Mouse (Mus musculus): ENCODE data around the gene Nomo1. TPM values are rescaled to one million over a fixed set of nuclear protein-coding genes. Genes with fewer than 3 reads are reported as not detected.

Nomo1 gene
- polyA plus RNA-seq, 1 experiment from 2014 or later: 14.9 TPM

- ATAC-seq (ENCODE audit: low FRiP score) (peak; percentile 38), DNase-seq (ENCODE audit: low spot score) (no peak)
- Histone ChIP-seq H3K27me3 (ENCODE audit: control insufficient read depth, insufficient read depth, low read length) (no peaks in the 10 kb centered on the region; the same call in 1 of the 2 replicates), H3K4me1 (replicated peaks; ENCODE audit: control insufficient read depth, insufficient read depth, low read length) (no peaks in the 10 kb centered on the region), H3K4me3 (ENCODE audit: low read depth, low read length) (no peak overlapping the region), H3K9me3 (ENCODE audit: control insufficient read depth, low read length) (no peaks in the 10 kb centered on the region), H3K36me3 (ENCODE audit: control insufficient read depth, insufficient read depth, low read length) (no peaks in the 10 kb centered on the region), H3K4me2 (replicated peaks; ENCODE audit: low read depth, low read length) (no peak overlapping the region; the same call in 1 of the 2 replicates), H3K9ac (ENCODE audit: low read depth, low read length) (no peak overlapping the region), H3K27ac (ENCODE audit: low read depth, low read length) (no peak overlapping the region)
- 84% methylated on average over 13 of the region's 13 CpGs for WGBS
These were observed 66.2 kb downstream of the Nomo1 start for GRCm38 (mm10) chr7:46099682-46100081.

GRCm38 (mm10) chr7:46100563-46100962 is 67.1 kb downstream of the Nomo1 start, which contains the start of gene Kcnj11:
TSS of gene Kcnj11 (minus strand) at chr7:46100764.
- DNase-seq (ENCODE audit: low spot score) (peak; percentile 97), ATAC-seq (ENCODE audit: low FRiP score) (peak; percentile 84)
- 1% methylated on average over 17 of the region's 34 CpGs for WGBS
- Histone ChIP-seq H3K27me3 (ENCODE audit: control insufficient read depth, insufficient read depth, low read length) (no peaks in the 10 kb centered on the region; the same call in 1 of the 2 replicates), H3K4me2 (replicated peaks; ENCODE audit: low read depth, low read length) (peak within 1 kb of the TSS; percentile 89), H3K36me3 (ENCODE audit: control insufficient read depth, insufficient read depth, low read length) (no peaks in the 10 kb centered on the region), H3K27ac (ENCODE audit: low read depth, low read length) (no peak within 1 kb of the TSS), H3K9ac (ENCODE audit: low read depth, low read length) (peak within 1 kb of the TSS; percentile 71), H3K9me3 (ENCODE audit: control insufficient read depth, low read length) (no peaks in the 10 kb centered on the region), H3K4me3 (ENCODE audit: low read depth, low read length) (peak within 1 kb of the TSS; percentile 53), H3K4me1 (replicated peaks; ENCODE audit: control insufficient read depth, insufficient read depth, low read length) (no peaks in the 10 kb centered on the region)

DNA sequence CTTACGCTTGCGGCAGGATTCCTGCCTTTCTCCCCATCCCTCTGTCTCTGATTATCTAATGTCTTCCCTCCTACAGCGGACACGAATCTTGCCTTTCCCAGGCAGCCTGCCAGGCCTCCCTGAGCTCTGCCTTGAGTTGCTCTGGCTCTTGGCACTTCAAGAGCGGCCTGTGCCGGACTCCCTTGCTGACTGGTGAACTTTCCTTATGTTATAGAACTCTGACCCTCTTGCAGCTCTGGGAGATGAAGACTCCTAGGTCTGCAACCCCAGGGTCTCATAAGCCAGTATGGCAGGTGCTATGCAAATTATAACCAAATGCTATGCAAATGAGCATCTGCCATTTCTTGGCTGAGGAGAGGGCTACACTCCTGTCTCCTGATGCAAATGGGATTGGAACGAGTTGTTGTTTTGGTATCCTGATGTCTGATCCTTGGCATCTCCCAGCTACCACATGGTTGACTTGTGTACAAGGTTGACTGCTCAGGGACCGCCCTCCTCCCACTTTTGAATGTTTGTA is 69.6 kb downstream of the Nomo1 start:
- Histone ChIP-seq H3K27me3 (ENCODE audit: control insufficient read depth, insufficient read depth, low read length) (no peaks in the 10 kb centered on the region; the same call in 1 of the 2 replicates), H3K9me3 (ENCODE audit: control insufficient read depth, low read length) (no peaks in the 10 kb centered on the region), H3K27ac (ENCODE audit: low read depth, low read length) (no peak overlapping the region), H3K9ac (ENCODE audit: low read depth, low read length) (no peak overlapping the region), H3K4me3 (ENCODE audit: low read depth, low read length) (no peak overlapping the region), H3K4me1 (replicated peaks; ENCODE audit: control insufficient read depth, insufficient read depth, low read length) (no peaks in the 10 kb centered on the region), H3K4me2 (replicated peaks; ENCODE audit: low read depth, low read length) (no peak overlapping the region), H3K36me3 (ENCODE audit: control insufficient read depth, insufficient read depth, low read length) (no peaks in the 10 kb centered on the region)
- WGBS: 82% methylated on average over 8 of the region's 8 CpGs
- DNase-seq (ENCODE audit: low spot score) (no peak), ATAC-seq (ENCODE audit: low FRiP score) (no peak)

DNA sequence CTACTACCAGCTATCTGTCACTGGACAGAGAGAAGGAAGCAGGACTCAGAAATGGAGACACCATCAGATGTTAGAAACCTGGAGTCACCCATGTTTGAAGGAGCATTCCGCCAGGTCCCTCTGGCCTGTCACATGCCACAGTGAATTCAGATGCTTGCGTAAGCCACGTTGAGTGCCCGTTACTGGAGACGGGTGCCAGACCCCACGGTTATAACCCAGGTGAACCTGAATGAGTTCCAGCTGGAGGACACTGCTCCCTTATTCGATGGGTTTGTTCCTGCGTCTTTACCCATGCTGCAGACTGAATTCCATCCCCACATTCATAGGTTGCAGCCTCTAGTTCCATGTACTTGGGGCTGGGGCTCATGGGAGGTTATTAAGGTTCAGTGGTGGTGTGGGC is 70.3 kb downstream of the Nomo1 start:
- 92% methylated on average over 8 of the region's 8 CpGs for WGBS
- Histone ChIP-seq H3K27ac (ENCODE audit: low read depth, low read length) (no peak overlapping the region), H3K4me2 (replicated peaks; ENCODE audit: low read depth, low read length) (no peak overlapping the region), H3K36me3 (ENCODE audit: control insufficient read depth, insufficient read depth, low read length) (no peaks in the 10 kb centered on the region), H3K4me1 (replicated peaks; ENCODE audit: control insufficient read depth, insufficient read depth, low read length) (no peaks in the 10 kb centered on the region), H3K4me3 (ENCODE audit: low read depth, low read length) (no peak overlapping the region), H3K9me3 (ENCODE audit: control insufficient read depth, low read length) (no peaks in the 10 kb centered on the region), H3K27me3 (ENCODE audit: control insufficient read depth, insufficient read depth, low read length) (no peaks in the 10 kb centered on the region), H3K9ac (ENCODE audit: low read depth, low read length) (no peak overlapping the region)
- DNase-seq (ENCODE audit: low spot score) (no peak), ATAC-seq (ENCODE audit: low FRiP score) (no peak)

- DNase-seq (ENCODE audit: low spot score) (no peak), ATAC-seq (ENCODE audit: low FRiP score) (no peak)
- no peaks in the 10 kb centered on the region for H3K36me3 ChIP-seq (ENCODE audit: control insufficient read depth, insufficient read depth, low read length)
- no peaks in the 10 kb centered on the region for H3K27me3 ChIP-seq (ENCODE audit: control insufficient read depth, insufficient read depth, low read length)
- no peak overlapping the region for H3K4me3 ChIP-seq (ENCODE audit: low read depth, low read length)
- H3K9ac ChIP-seq (ENCODE audit: low read depth, low read length): no peak overlapping the region
- WGBS: 88% methylated on average over 27 of the region's 27 CpGs
- no peak overlapping the region for H3K27ac ChIP-seq (ENCODE audit: low read depth, low read length)
- H3K9me3 ChIP-seq (ENCODE audit: control insufficient read depth, low read length): no peaks in the 10 kb centered on the region
- H3K4me1 ChIP-seq (replicated peaks; ENCODE audit: control insufficient read depth, insufficient read depth, low read length): no peaks in the 10 kb centered on the region
- no peak overlapping the region for H3K4me2 ChIP-seq (replicated peaks; ENCODE audit: low read depth, low read length)
These were observed 70.9 kb downstream of the Nomo1 start for GRCm38 (mm10) chr7:46104256-46104915.

DNA sequence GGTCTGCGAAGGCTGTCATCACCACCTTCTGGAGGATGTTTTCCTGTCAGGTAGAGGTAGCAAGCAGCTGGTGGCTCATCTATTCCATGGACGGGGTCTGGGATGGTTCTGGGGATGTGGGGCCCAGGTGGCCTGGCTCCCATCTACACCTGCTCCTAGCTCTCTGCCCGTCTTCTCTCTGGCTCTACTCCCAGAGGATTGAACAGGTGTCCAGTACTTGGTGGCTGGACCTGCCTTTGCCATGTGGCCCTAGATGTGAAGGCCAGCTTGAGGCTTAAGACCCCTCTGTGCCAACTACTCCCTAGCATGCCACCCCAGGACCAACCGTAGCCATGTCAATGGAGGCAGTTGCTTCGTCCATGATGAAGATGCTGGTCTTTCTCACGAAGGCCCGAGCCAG is 72.0 kb downstream of the Nomo1 start:
- no peaks in the 10 kb centered on the region for H3K36me3 ChIP-seq (ENCODE audit: control insufficient read depth, insufficient read depth, low read length)
- H3K4me2 ChIP-seq (replicated peaks; ENCODE audit: low read depth, low read length): no peak overlapping the region
- ATAC-seq (ENCODE audit: low FRiP score) (no peak), DNase-seq (ENCODE audit: low spot score) (no peak)
- no peak overlapping the region for H3K27ac ChIP-seq (ENCODE audit: low read depth, low read length)
- no peaks in the 10 kb centered on the region for H3K27me3 ChIP-seq (ENCODE audit: control insufficient read depth, insufficient read depth, low read length)
- no peaks in the 10 kb centered on the region for H3K4me1 ChIP-seq (replicated peaks; ENCODE audit: control insufficient read depth, insufficient read depth, low read length)
- no peaks in the 10 kb centered on the region for H3K9me3 ChIP-seq (ENCODE audit: control insufficient read depth, low read length)
- H3K4me3 ChIP-seq (ENCODE audit: low read depth, low read length): no peak overlapping the region
- WGBS: 96% methylated on average over 7 of the region's 7 CpGs
- H3K9ac ChIP-seq (ENCODE audit: low read depth, low read length): no peak overlapping the region

GRCm38 (mm10) chr7:46110079-46110478 is 76.6 kb downstream of the Nomo1 start:
- H3K9ac ChIP-seq (ENCODE audit: low read depth, low read length): no peak overlapping the region
- WGBS: 79% methylated on average over 3 of the region's 3 CpGs
- no peak overlapping the region for H3K4me2 ChIP-seq (replicated peaks; ENCODE audit: low read depth, low read length)
- H3K4me1 ChIP-seq (replicated peaks; ENCODE audit: control insufficient read depth, insufficient read depth, low read length): 0 out of 2 replicates have a peak, but pooled peaks cover 3% of the 10 kb centered on the region
- H3K9me3 ChIP-seq (ENCODE audit: control insufficient read depth, low read length): no peaks in the 10 kb centered on the region
- H3K27me3 ChIP-seq (ENCODE audit: control insufficient read depth, insufficient read depth, low read length): no peaks in the 10 kb centered on the region
- no peak for DNase-seq (ENCODE audit: low spot score)
- no peak overlapping the region for H3K4me3 ChIP-seq (ENCODE audit: low read depth, low read length)
- no peak for ATAC-seq (ENCODE audit: low FRiP score)
- H3K27ac ChIP-seq (ENCODE audit: low read depth, low read length): no peak overlapping the region
- H3K36me3 ChIP-seq (ENCODE audit: control insufficient read depth, insufficient read depth, low read length): no peaks in the 10 kb centered on the region

DNA sequence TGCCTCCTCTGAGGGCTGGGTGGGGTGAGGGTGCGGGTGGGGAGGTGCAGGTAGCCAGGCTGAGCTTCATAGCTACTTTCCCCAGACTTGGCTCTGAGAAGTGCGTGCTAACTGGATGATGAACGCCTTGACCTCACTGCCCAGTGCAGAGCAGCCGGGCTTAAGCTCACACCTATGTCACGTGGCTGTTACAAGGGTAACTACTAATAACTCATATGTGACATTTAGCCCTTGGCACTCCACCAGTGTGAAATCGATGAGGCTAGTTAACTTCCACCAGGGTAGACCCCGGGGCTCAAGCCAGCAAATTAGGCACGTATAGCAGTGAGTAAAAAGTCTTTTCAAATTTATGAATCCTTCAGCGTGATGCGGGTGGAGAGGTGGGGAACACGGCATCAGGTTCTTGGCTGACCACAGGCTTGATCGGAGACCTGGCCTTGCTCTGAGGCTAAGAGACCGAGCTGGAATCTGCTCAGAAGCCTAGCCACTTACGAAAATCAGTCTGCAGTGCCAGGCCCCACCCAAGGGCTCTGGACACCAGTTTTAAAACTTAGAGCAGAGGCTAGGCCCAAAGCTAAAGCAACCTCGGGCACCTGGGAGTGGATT is 77.8 kb downstream of the Nomo1 start:
- no peaks in the 10 kb centered on the region for H3K27me3 ChIP-seq (ENCODE audit: control insufficient read depth, insufficient read depth, low read length)
- H3K4me3 ChIP-seq (ENCODE audit: low read depth, low read length): no peak overlapping the region
- no peak overlapping the region for H3K9ac ChIP-seq (ENCODE audit: low read depth, low read length)
- H3K4me1 ChIP-seq (replicated peaks; ENCODE audit: control insufficient read depth, insufficient read depth, low read length): 0 out of 2 replicates have a peak, but pooled peaks cover 3% of the 10 kb centered on the region
- no peak overlapping the region for H3K4me2 ChIP-seq (replicated peaks; ENCODE audit: low read depth, low read length)
- no peaks in the 10 kb centered on the region for H3K9me3 ChIP-seq (ENCODE audit: control insufficient read depth, low read length)
- ATAC-seq (ENCODE audit: low FRiP score) (no peak), DNase-seq (ENCODE audit: low spot score) (no peak)
- H3K27ac ChIP-seq (ENCODE audit: low read depth, low read length): no peak overlapping the region
- no peaks in the 10 kb centered on the region for H3K36me3 ChIP-seq (ENCODE audit: control insufficient read depth, insufficient read depth, low read length)
- 87% methylated on average over 15 of the region's 15 CpGs for WGBS

DNA sequence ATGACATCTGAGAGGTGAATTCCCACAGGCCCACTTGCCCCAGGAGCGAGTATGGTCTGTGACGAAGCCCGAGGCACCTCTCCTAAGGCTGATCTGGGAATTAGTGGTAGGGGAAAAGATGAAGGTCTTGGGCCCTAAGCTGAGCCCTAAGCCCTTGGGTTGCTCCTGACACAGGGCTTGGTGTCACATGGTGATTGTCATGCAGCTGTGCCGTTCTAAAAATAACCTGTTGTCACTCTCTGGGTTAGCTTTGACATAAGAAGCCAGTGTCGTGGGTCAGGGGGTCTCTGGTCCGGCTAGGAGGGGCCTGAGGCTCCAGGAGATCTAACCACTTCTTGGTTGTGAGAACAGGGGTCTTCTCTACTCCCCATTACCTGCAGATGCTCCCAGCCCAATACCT is 78.4 kb downstream of the Nomo1 start:
- ATAC-seq (ENCODE audit: low FRiP score) (no peak), DNase-seq (ENCODE audit: low spot score) (no peak)
- no peak overlapping the region for H3K4me2 ChIP-seq (replicated peaks; ENCODE audit: low read depth, low read length)
- H3K27me3 ChIP-seq (ENCODE audit: control insufficient read depth, insufficient read depth, low read length): no peaks in the 10 kb centered on the region
- no peak overlapping the region for H3K27ac ChIP-seq (ENCODE audit: low read depth, low read length)
- 79% methylated on average over 6 of the region's 6 CpGs for WGBS
- no peak overlapping the region for H3K9ac ChIP-seq (ENCODE audit: low read depth, low read length)
- no peaks in the 10 kb centered on the region for H3K9me3 ChIP-seq (ENCODE audit: control insufficient read depth, low read length)
- H3K36me3 ChIP-seq (ENCODE audit: control insufficient read depth, insufficient read depth, low read length): no peaks in the 10 kb centered on the region
- no peak overlapping the region for H3K4me3 ChIP-seq (ENCODE audit: low read depth, low read length)
- H3K4me1 ChIP-seq (replicated peaks; ENCODE audit: control insufficient read depth, insufficient read depth, low read length): 0 out of 2 replicates have a peak, but pooled peaks cover 3% of the 10 kb centered on the region
